Mouse (Mus musculus): ENCODE measurements around the gene Lamp2. TPM values are rescaled to one million over a fixed set of nuclear protein-coding genes. Genes with fewer than 3 reads are reported as not detected.
A peak's percentile ranks its signal among the peaks of the same experiment; 100 is the strongest.
"Not testable (repeated sequence)": the region's sequence is repeated elsewhere in the genome, so short reads cannot be mapped to it uniquely, and the experiment has no call there.

Lamp2 gene
- 182 and 206 TPM in 2 replicates for total RNA-seq (2021)
- long read RNA-seq, experiment 1, transcript Lamp2-201 (9 exons, 1,769 nt) = major isoform, 160 of 300 reads
- long read RNA-seq, experiment 1, transcript Lamp2-202 (9 exons, 3,604 nt) = minor isoform, 119 of 300 reads
- long read RNA-seq, experiment 1, partial matches to known transcripts = 7 of 300 reads
- long read RNA-seq, experiment 1, other reads (novel, unspliced or antisense) = 11 of 300 reads
- long read RNA-seq, experiment 2, transcript Lamp2-202 (9 exons, 3,604 nt) = minor isoform, 106 of 253 reads
- long read RNA-seq, experiment 2, transcript Lamp2-201 (9 exons, 1,769 nt) = major isoform, 118 of 253 reads
- long read RNA-seq, experiment 2, partial matches to known transcripts = 13 of 253 reads
- long read RNA-seq, experiment 2, other reads (novel, unspliced or antisense) = 15 of 253 reads

DNA sequence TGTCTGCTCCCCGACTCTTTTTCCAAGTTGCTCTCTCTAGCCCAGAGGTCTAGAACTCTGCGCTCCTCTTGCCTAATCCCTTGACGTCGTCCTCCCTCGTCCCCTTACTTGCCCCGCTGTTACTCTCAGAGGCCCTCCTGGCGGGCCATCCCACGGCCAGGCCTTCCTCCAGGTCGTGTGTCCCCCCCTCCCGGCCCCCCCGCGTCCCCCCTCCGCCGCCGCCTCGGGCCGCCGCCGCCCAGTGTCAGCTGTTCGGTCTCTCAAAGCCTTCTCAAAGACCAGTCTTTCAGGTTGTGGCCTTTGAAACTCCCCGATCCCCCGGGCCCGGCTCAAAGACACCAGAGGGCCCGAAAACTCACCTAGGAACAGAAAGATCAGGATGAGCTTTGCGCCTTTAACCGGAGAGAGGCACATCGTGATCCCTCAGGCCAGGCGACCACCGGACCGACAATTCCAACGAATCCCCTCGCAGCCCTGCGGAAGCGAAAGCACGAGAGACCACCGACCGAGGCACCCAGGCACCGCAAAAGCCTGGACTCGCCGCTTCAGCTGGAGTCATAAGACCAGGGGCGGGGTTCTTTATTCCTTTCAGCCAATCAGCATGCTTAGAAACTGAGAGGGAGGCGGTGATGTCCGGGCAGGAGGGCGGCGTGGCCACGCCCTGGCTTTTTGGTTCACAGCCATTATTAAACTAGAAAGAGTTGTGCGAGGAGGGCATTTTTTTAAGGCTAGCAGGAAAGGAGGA, at the start of gene Lamp2:
Gene Lamp2, minus strand, starts transcription at position 565 of the 745 bp plus-strand sequence.
- DNase-seq = peak; percentile 88

DNA sequence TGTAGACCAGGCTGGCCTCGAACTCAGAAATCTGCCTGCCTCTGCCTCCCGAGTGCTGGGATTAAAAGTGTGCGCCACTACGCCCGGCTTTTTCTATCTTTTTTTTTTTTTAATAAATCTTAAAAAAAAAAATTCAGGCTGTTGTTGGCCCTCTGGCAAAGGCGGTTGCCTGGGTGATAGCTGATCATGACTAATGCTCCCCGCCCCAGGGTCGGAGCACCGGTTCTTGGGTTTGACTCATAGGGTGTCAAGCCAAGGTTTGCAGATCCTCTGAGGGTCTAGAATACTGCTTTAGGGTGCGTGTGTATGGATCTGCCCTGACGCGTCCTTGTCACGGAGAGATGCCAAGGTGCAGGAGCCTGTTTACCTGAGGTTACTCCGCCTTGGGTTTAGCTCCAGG, 48.6 kb upstream of the Lamp2 start:
- DNase-seq = peak; percentile 76

DNA sequence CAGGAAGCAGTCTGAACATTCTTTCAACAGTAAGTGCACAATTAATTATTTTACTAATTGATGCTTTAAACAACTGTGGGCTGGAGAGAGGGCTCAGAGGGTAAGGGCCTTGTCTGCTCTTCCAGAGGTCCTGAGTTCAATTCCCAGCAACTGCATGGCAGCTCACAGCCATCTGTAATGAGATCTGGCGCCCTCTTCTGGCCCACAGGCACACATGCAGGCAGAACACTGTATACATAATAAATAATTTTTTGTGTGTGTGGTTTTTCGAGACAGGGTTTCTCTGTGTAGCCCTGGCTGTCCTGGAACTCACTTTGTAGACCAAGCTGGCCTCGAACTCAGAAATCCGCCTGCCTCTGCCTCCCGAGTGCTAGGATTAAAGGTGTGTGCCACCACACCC, 45.9 kb upstream of the Lamp2 start:
- DNase-seq = not testable (repeated sequence)

DNA sequence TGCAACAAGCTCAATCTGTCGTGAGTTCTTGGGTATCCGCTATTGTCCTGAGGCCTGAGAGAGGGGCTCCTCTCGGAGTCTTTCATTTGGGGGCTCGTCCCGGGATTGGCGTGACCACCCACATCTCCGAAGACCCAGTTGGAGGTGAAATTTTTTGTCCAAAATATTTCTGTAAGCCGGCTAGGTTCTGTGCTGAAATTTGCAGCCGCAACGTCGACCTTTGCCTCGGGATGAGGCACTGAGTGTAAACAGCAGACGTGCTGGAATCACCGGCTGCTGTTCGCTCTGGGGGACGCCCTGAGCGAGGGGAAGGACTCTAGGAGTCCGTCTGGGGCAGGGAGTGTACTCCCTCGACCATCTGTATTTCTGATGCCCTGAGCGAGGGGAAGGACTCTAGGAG, 29.2 kb upstream of the Lamp2 start:
- not testable (repeated sequence) for DNase-seq

DNA sequence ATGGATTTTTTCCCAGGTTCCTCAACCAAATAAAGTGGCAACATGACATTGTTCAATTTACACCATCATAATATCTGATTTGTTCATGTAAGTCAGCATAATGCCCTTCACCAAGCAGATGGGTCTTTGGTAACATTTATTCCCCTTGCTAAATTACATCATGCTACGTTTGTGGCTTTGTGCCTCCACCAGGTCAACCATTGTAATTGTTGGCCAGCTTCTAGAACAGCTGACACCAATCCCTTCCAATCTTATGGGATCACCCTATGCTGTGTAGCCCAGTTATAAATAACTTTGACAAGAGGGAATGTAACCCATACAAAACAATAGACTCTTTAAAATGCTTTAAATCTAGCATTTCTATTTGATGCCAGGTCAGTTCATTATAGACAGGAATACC, 22.3 kb upstream of the Lamp2 start:
- DNase-seq = no peak

DNA sequence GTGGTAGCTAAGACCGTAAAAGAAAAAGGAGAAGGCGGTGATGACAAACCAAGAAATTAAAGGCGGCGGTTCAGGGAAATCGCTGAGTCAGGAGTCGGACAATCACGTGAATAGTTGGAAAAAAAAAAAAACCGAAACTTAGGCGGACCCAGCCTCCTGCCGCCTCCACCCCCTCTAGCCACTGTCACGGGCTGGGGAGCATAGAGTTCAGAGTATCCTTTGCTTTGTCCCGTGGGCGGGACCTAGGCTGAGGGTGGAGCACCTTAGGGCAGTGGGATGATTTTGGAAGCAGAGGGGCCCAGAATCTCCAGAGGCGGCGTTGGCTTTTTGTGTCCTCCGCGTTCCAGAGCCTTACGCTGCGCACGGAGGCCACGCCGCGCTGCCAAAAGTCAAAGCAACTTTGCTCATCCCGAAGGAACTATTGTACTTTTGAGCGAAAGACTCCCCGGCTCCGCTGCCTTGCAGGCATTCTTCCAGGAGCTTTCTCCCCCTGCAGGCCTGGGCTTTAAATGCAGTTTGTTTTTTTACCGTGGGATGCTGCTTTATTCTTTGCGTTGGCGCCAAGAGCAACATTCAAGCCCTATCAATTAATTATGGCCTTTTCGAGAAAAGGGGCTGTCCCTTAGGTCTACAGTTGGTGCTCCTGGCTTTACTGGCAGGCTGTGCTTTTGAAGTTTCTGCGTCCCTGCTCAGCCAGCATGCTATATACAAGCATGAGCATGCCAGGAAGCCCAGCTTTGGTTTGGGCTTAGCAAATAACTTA, 17.5 kb upstream of the Lamp2 start:
- DNase-seq = peak; percentile 80

DNA sequence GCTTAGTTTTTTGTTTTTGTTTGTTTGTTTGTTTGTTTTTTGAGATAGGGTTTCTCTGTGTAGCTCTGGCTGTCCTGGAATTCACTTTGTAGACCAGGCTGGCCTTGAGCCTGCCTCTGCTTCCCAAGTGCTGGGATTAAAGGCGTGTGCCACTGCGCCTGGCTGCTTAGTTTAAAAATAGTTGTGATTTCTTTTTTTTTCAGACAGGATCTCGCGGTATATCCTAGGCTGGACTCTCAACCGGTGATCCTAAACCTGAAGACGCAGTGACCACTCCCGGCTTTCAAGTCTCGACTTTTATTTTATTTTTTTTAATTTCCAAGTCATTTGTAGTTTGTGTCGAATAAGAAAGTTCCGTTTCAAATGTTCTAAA, 16.9 kb upstream of the Lamp2 start:
- no peak for DNase-seq

DNA sequence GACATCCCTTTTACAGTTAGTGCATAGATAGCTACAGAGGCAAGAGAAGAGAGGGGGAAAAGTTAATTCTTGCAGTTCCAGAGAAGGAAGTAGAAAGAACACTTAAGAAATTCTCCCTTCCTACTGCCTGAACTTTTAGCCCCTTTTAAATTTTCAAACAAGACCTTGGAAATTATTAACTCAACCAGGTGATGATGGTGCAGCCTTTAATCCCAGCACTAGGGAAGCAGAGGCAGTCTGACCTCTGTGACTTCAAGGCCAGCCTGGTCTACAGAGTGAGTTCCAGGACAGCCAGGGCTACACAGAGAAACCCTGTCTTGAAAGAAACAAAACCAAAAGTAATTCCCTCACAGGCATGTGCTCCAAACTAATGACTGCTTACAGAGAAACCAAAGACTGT, 10.0 kb upstream of the Lamp2 start:
- DNase-seq = no peak

DNA sequence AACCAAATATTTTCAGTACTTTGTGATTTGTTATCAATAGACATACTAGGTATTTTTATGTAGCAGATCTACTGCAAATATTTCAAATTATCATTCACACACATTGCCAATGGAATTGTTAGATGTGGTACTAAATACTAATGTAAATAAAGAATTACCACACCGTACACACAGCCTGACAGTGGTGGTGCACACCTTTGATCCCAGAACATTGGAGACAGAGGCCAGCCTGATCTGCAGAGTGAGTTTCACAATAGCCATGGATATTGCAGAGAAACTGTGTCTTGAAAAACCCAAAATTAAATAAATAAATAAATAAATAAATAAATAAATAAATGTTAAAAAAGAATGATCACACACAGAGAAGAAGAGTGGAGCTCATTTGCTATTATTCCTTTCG, 6.9 kb upstream of the Lamp2 start:
- no peak for DNase-seq

DNA sequence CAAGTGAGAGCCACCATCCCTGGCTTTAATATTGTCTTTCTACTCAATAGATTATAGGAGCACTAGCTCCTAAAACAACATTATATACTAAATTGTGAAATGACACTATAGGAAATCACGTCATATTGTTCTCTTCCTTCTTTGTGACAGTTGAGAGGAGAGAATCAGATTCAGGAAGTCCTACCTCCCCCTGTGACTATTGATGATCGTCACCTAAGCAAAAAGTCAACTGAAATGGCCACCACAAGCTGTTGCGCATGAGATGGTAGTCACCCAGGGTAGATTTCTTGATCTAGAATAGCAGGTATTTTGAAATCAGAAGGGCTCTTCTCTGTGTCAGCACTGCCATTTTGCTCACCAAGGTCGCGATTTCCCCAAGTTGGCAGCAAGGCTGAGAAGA, 5.8 kb upstream of the Lamp2 start:
- DNase-seq = no peak

DNA sequence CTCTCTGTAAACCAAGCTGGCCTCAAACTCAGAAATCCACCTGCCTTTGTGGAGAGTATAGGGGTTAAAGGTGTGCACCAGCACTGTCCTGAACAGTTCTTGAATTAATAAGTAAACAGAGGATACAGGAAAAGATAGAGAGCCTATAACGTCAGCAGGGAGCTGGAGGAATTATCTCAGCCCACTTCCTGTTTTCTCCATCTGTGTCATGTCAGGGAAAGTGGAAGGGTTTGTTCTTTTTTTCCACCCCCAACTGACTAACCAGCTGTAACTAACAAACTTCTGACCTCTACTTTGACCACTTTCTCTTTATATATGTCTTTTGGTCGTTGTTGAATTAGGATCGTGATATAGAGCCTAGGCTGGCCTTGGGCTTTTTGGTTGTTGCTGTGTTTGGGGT, 4.6 kb upstream of the Lamp2 start:
- DNase-seq = no peak

DNA sequence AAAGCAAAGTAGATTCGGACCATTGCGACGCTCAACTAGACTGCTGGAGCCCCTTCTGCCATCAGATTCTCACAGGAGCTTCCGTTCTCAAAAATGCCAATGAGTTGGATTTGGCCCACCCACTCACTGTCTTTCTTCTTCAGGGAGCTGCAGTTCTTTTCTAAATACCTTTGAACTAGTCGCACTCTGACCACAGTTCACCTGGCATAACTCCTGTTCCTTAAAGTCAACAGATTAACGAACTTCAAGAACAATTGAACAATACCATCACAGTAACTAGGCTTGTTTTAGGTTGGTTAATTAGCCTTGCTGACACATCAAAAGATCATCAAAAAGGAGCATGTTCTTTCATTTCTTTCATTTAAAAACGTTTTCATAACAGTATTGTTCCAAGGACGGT, 2.8 kb upstream of the Lamp2 start:
- DNase-seq = no peak

DNA sequence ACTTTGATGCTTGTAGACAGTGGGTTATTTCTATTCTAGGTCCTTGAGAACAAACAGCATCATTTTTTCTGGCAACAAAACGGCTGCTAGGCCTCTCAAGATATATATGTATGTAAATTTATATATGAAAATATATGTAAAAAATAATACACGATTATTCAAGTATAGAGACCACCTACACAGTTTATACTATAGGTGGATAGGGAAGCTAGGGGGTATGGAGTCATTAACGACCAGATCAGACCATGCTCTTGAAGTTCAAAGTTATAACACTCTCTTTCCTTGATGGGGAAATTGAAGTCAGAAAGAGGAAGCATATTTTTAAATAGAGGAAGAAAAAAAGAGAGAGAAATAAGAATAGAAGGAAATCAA, 367 bp upstream of the Lamp2 start:
- DNase-seq = no peak

DNA sequence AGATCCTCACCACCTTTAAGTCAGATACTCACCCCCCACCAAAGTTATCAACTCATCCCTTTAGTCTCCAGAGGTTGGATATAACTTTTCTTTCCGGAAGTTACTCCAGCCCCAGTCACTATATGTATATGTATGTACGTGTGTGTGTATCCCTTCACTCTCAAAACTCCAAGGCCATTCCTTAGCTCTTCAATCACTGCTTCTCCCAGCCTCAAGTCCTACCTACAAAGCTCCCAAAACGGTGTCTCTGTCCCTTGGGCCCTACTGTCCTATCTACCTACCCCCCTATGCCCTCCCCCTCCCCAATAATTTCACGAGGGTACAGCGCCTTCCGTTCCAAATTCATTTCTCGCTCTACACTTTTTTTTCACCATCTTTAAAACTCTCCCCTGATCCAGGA, 780 bp downstream of the Lamp2 start:
- no peak for DNase-seq

DNA sequence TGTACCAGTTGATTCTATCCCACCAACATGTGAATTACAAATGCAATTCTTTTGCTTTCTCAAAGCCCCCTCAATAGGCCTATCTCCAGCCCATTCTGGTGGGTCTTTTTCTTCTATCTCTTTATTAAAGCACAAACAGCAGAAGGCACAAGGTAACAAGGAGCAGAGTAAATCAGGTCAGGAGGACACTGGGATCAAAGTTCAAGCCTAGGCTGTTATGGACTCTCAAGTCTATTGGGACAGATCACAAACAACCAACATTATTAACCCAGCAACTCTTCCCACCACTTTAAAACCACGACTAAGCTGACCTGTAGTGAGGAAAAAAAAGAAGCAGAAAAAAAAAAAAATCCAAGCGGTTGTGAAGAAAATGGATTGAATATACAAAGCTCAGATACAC, 1.4 kb downstream of the Lamp2 start:
- DNase-seq = no peak

DNA sequence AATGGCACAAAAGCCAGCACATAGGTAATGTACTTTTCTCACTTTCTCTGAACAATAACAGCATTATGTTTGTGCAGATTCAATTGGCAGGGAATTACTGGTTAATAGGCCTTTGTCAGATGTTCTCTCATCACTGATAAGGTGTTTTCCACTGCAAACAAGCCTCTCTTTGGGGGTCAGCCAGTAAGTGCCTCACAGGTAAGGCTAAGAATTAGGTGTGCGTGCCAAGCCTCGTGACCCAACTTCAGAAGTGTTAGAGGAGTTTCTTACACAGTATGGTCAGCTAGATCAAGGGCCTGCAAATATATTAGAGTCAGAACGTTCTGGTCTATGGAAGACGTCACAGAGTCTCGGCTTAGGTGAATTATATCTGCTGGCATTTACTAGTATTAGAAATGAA, 2.3 kb downstream of the Lamp2 start:
- no peak for DNase-seq

DNA sequence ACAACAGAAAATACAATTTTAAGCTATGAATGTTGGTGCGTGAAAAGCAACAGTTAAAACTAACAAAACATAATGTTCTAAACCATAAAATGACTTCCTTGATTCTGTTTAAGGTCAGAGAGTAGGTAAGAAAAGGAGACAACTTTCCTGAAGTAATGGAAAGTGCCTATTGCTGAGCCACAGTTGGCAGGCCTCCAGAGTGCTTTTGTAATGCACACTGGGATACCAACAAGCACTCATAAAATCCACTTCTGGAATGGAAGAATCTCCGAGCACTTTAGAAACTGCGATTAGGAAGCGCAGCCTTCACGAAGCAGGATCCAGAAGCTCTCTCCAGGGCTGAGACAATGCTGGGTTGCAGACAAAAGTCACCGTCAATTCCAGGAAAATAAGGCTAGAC, 5.8 kb downstream of the Lamp2 start:
- DNase-seq = peak; percentile 17

DNA sequence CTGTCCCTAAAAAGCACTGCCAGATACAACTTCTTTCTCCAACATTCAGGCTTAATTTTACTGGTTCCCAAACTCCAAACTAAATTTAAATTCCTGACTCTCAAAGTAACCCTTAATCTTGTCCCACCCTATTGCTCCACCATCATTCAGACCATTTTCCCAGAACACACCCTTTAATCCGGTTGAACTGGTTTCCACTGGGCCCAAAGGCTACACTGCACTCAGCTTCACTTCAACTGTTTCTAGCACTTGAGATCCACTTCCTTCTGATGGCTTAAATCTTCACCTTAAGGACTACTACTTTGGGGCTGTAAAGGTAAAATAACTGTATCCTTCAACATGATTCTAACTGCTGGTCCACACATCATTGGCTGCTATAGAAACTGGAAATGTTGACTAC, 10.5 kb downstream of the Lamp2 start:
- no peak for DNase-seq

DNA sequence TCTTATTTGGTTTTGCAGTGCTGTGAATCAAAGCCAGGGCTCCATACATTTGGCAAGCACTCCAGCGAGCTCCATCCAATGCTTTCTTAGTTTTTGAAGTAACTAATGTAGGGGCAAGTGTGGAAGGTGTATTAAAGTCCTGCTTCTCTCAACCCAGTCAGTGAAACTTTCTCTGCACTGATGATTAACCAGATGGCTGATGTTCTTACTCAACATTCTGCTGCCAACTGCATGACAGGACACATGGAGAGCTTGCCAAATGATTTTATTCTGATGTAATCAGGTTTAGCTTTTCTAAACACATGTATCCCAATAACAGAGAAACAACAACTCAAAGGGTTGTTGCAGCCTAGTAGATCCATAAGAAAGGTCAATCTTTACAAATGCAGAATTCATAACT, 13.8 kb downstream of the Lamp2 start:
- DNase-seq = no peak

DNA sequence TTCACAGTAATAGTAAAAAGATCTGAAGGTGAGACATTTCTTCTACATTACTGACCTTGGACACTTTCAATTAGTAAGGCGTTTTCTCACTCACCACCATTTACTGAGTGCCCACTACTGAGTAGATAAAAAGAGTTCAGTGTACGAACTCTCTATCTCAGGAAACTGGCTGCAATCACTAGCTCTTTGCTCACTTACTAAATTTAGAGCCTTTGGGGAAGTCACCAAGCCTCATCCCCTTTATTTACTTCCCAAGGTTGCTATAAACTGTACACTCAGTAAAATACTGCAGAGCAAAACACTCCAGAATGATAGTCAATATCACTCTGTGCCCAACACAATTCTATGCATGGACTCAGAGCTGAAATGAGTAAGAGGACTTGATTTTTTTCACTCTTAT, 16.6 kb downstream of the Lamp2 start:
- no peak for DNase-seq

DNA sequence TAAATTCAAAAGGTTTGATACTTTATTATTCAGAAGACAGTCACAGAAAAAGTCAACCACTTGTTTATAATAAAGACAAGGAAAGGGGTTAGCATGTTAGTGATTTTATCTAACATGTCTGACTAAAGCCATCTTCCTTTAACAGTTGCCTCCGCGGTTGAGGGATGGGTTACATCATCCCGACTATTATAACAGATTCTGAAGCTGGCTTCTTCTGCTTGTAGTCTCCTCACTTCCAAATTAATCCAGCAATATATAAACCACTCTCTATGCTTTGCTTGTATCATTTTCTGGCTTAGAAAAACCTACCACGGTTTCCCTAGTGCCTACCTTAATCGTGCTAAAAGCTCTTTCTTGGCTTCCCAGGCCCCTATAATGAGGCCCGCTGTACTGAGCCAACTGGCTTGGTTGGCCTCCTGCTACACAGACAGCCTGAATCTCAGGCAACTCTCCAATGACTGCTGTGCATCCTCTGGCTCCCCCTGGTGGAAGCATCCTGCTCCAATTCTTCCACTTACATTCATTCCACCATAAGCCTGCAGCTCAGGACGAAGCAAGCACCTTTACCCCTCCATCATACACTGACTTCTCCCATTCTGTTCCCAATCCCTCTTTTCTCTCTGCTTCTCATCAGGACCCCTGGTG, 18.0 kb downstream of the Lamp2 start:
- DNase-seq = peak; percentile 87

DNA sequence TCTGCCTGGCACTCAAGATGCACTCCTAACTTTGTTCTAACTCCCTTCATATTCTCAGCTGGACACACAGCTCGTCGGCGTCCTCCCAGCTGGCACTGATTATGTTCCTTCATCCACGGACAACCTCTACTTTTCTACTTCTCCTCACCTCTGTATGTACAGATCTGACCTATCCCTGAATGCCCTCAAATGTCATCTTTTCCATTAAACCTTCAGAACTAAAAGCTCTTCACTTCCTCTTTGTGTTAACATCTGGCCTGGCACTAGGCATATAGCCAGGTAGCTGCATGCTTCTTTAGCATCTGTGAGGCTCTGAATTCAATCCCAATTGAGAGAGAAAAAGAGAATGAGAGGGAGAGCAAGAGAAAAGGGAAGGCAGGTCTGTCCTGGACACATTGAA, 26.8 kb downstream of the Lamp2 start:
- DNase-seq = no peak

Data from adrenal gland, postnatal 14 days (tissue).